Mouse (Mus musculus): ENCODE results near the gene Far2.

DNA sequence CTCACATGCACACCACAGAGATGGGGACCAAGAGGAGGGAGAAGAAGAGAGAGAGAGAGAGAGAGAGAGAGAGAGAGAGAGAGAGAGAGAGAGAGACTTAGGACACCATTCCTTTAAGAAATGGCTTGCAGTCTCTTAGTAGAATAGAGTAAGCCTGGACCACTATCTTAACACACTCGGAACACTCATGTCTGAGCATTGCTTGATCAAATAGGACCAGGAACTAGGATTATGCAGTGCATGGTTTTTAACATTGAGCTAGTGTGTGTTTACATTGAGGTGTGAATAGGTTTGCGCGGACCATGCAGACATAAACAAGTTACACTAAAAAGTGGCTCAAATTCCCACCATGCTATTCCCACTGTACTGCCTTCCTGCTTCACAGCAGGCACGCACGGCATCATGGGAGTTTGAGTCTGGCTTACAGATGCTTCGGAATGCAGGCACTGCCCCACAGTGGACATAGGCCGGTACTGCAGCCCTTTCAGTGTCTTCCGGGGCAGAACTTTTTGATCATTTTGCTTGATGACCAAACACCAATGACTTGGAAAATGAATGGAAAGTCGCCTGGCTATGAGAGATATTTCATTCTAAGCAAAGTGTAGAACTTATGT lies 88.8 kb downstream of the Far2 start:
- peak; percentile 84; the same call in 1 of the 2 replicates for TF ChIP-seq CTCF (IDR thresholded peaks at IDR 0.05; ENCODE audit: extremely low read depth, insufficient read length, insufficient replicate concordance, low read depth, low read length)
- TF ChIP-seq POLR2A (IDR thresholded peaks at IDR 0.05; ENCODE audit: low read depth, low read length) = no peak
